Mouse (Mus musculus) liver, adult 2 months (tissue): ENCODE data around the gene Fastkd1. TPM values are rescaled to one million over a fixed set of nuclear protein-coding genes. Genes with fewer than 3 reads are reported as not detected.
"Not testable (repeated sequence)": the region's sequence is repeated elsewhere in the genome, so short reads cannot be mapped to it uniquely, and the experiment has no call there.

ENCODE experiments used
- DNase-seq: peaks from one replicate; pipeline ENCODE4 v3.0.0-alpha.2; 2011; ENCODE audit warnings: low read depth, low spot score; ENCODE audit errors: extremely low read depth
- H3K27ac ChIP-seq: fragments of 200-500 bp; replicated peaks from 2 replicates; pipeline ENCODE4 v1.5.1; 2012; ENCODE audit warnings: low read depth, mild to moderate bottlenecking, control low read depth, inconsistent platforms, low read length; ENCODE audit not compliant: insufficient read depth
- H3K27me3 ChIP-seq: fragments of 200-500 bp; 2 replicates; pipeline ENCODE4 v1.6.1; 2012; ENCODE audit warnings: mild to moderate bottlenecking, moderate library complexity, low read length, inconsistent platforms; ENCODE audit not compliant: control insufficient read depth, insufficient read depth
- H3K36me3 ChIP-seq: fragments of 200-500 bp; 2 replicates; pipeline ENCODE4 v1.6.1; 2012; ENCODE audit warnings: low read length, inconsistent platforms; ENCODE audit not compliant: control insufficient read depth, insufficient read depth
- H3K4me1 ChIP-seq: fragments of 200-500 bp; 2 replicates; pipeline ENCODE4 v1.6.1; 2011; ENCODE audit warnings: low read length; ENCODE audit not compliant: control insufficient read depth, insufficient read depth
- H3K4me3 ChIP-seq: fragments of 200-500 bp; 2 replicates; pipeline ENCODE4 v1.5.1; 2011; ENCODE audit warnings: low read depth, mild to moderate bottlenecking, control low read depth, low read length, moderate library complexity; ENCODE audit not compliant: insufficient read depth
- H3K79me2 ChIP-seq: fragments of 200-500 bp; 2 replicates; pipeline ENCODE4 v1.6.1; 2012; ENCODE audit warnings: inconsistent platforms, mild to moderate bottlenecking, low read length, moderate library complexity; ENCODE audit not compliant: control insufficient read depth, insufficient read depth
- H3K9ac ChIP-seq: fragments of 200-500 bp; 2 replicates; pipeline ENCODE4 v1.6.1; 2012; ENCODE audit warnings: low read depth, mild to moderate bottlenecking, control low read depth, inconsistent platforms, low read length
- CTCF ChIP-seq: fragments of 200-500 bp; IDR thresholded peaks from 2 replicates; pipeline ENCODE4 v1.5.1; 2011; ENCODE audit warnings: low read depth, low read length, control low read depth
- POLR2A ChIP-seq: fragments of 200-500 bp; IDR thresholded peaks from 2 replicates; pipeline ENCODE4 v1.6.1; 2011; ENCODE audit warnings: low read length, control low read depth; ENCODE audit not compliant: insufficient read depth; ENCODE audit errors: extremely low read depth
- WGBS: fragments of 180-500 bp; shearing (Covaris S2); methylation state at CpG from one replicate; pipeline ENCODE4 v1.1.7; 2018; 5-methylcytosine and 5-hydroxymethylcytosine counted together
- polyA plus RNA-seq: library from polyadenylated mRNA; depleted of rRNA; stranded (reverse); fragments of >200 nt; gene quantifications from 2 replicates; pipeline ENCODE4 v1.2.3, GENCODE M21; 2012; rRNA removed
- total RNA-seq: library from RNA; depleted of rRNA; stranded (reverse); fragments of >200 nt; gene quantifications from 2 replicates; pipeline ENCODE4 v1.2.3, GENCODE M21; 2014; rRNA removed

The Fastkd1 gene
- total and polyA plus RNA-seq, 2 experiments = 6.8 to 14.4 TPM

GRCm38 (mm10) chr2:69646726-69647490, 66.4 kb downstream of the Fastkd1 start, which contains the start of gene Bbs5:
TSS of gene Bbs5 (plus strand) at chr2:69647171.
- Histone ChIP-seq H3K36me3 (no peaks in the 10 kb centered on the region), H3K27ac (no peak within 1 kb of the TSS), H3K4me3 (peak within 1 kb of the TSS; percentile 70), H3K27me3 (no peaks in the 10 kb centered on the region), H3K4me1 (peaks cover 2% of the 10 kb centered on the region; the same call in 1 of the 2 replicates), H3K79me2 (no peaks in the 10 kb centered on the region), H3K9ac (peak within 1 kb of the TSS; percentile 66)
- WGBS = 3% methylated on average over 43 of the region's 43 CpGs
- TF ChIP-seq POLR2A = no peak
- peak; percentile 80 for DNase-seq

- Histone ChIP-seq H3K36me3 (no peaks in the 10 kb centered on the region), H3K9ac (no peak overlapping the region), H3K4me3 (no peak overlapping the region), H3K79me2 (no peaks in the 10 kb centered on the region), H3K27ac (no peak overlapping the region), H3K27me3 (no peaks in the 10 kb centered on the region), H3K4me1 (peaks cover 2% of the 10 kb centered on the region; the same call in 1 of the 2 replicates)
- TF ChIP-seq POLR2A (no peak), CTCF (no peak)
- DNase-seq = no peak
- WGBS = 90% methylated on average over 11 of the region's 11 CpGs
These were observed 68.2 kb downstream of the Fastkd1 start for GRCm38 (mm10) chr2:69644968-69645617.

- WGBS = 78% methylated on average over 10 of the region's 10 CpGs
- no peaks in the 10 kb centered on the region for H3K36me3 ChIP-seq
- H3K79me2 ChIP-seq = no peaks in the 10 kb centered on the region
- no peak overlapping the region for H3K4me3 ChIP-seq
- TF ChIP-seq POLR2A (no peak), CTCF (no peak)
- no peak overlapping the region for H3K27ac ChIP-seq
- no peak overlapping the region for H3K9ac ChIP-seq
- no peak for DNase-seq
- no peaks in the 10 kb centered on the region for H3K4me1 ChIP-seq
- H3K27me3 ChIP-seq = no peaks in the 10 kb centered on the region
These were observed 73.2 kb downstream of the Fastkd1 start for GRCm38 (mm10) chr2:69640100-69640499.

GRCm38 (mm10) chr2:69637989-69638388, 75.3 kb downstream of the Fastkd1 start:
- not testable (repeated sequence) for H3K36me3 ChIP-seq, H3K79me2 ChIP-seq, H3K27me3 ChIP-seq, H3K4me1 ChIP-seq, H3K9ac ChIP-seq, H3K4me3 ChIP-seq, DNase-seq, H3K27ac ChIP-seq
- 77% methylated on average over 7 of the region's 7 CpGs for WGBS

Other genes with a start within 250 kb of the Fastkd1 start
- gene Lrp2, start 127.5 kb downstream of the Fastkd1 start, total RNA-seq = 0.09 and 0.20 TPM in 2 replicates
- gene Lrp2, start 127.5 kb downstream of the Fastkd1 start, polyA plus RNA-seq = 0.02 and 0.04 TPM in 2 replicates
- gene Bbs5, start 66.3 kb downstream of the Fastkd1 start, total RNA-seq = 2.6 and 4.5 TPM in 2 replicates
- 0.49 and 1.1 TPM in 2 replicates for gene Bbs5, start 66.3 kb downstream of the Fastkd1 start, polyA plus RNA-seq
- 0.20 and 0.37 TPM in 2 replicates for gene Klhl41, start 43.4 kb downstream of the Fastkd1 start, total RNA-seq
- gene Klhl41, start 43.4 kb downstream of the Fastkd1 start, polyA plus RNA-seq = 0.02 and 0.06 TPM in 2 replicates
- 9.3 and 9.7 TPM in 2 replicates for gene Ppig, start 9.0 kb upstream of the Fastkd1 start, total RNA-seq
- gene Ppig, start 9.0 kb upstream of the Fastkd1 start, polyA plus RNA-seq = 0.91 and 1.3 TPM in 2 replicates
- 0.13 and 0.37 TPM in 2 replicates for gene Ccdc173, start 76.1 kb upstream of the Fastkd1 start, total RNA-seq
- gene Ccdc173, start 76.1 kb upstream of the Fastkd1 start, polyA plus RNA-seq = not detected in 2 replicates
- 29.6 and 34.4 TPM in 2 replicates for gene Phospho2, start 76.1 kb upstream of the Fastkd1 start, total RNA-seq
- 36.0 and 39.8 TPM in 2 replicates for gene Phospho2, start 76.1 kb upstream of the Fastkd1 start, polyA plus RNA-seq
- 1.5 and 2.3 TPM in 2 replicates for gene Klhl23, start 108.4 kb upstream of the Fastkd1 start, total RNA-seq
- 0.22 and 0.46 TPM in 2 replicates for gene Klhl23, start 108.4 kb upstream of the Fastkd1 start, polyA plus RNA-seq
- gene Ssb, start 148.0 kb upstream of the Fastkd1 start, total RNA-seq = 20.9 and 40.3 TPM in 2 replicates
- 1.5 and 1.8 TPM in 2 replicates for gene Ssb, start 148.0 kb upstream of the Fastkd1 start, polyA plus RNA-seq
- 10.7 and 14.7 TPM in 2 replicates for gene Mettl5, start 172.1 kb upstream of the Fastkd1 start, total RNA-seq
- 7.9 and 9.7 TPM in 2 replicates for gene Mettl5, start 172.1 kb upstream of the Fastkd1 start, polyA plus RNA-seq
- gene Ubr3, start 183.7 kb upstream of the Fastkd1 start, total RNA-seq = 63.0 and 65.2 TPM in 2 replicates
- 12.0 and 12.8 TPM in 2 replicates for gene Ubr3, start 183.7 kb upstream of the Fastkd1 start, polyA plus RNA-seq